Mouse (Mus musculus) forebrain, embryonic 16.5 days (tissue): ENCODE measurements around the gene Cmtm2b. TPM values are rescaled to one million over a fixed set of nuclear protein-coding genes. Genes with fewer than 3 reads are reported as not detected.
"Not testable (repeated sequence)": the region's sequence is repeated elsewhere in the genome, so short reads cannot be mapped to it uniquely, and the experiment has no call there.

Experiments
- ATAC-seq: fragments of 200-750 bp; cut with Nextera tagmentation; 2 replicates; pipeline ENCODE4 v1.8.0; 2017; ENCODE audit warnings: mild to moderate bottlenecking, moderate library complexity
- H3K27ac ChIP-seq: fragments of 300-500 bp; sonication (generic); 2 replicates; pipeline ENCODE4 v1.5.1; 2014; ENCODE audit warnings: low read length, control low read depth
- H3K27me3 ChIP-seq: fragments of 300-500 bp; sonication (generic); replicated peaks from 2 replicates; pipeline ENCODE4 v1.6.1; 2014; ENCODE audit warnings: low read length; ENCODE audit not compliant: control insufficient read depth, insufficient read depth
- H3K36me3 ChIP-seq: fragments of 300-500 bp; sonication (generic); 2 replicates; pipeline ENCODE4 v1.6.1; 2014; ENCODE audit not compliant: control insufficient read depth, insufficient read depth
- H3K4me1 ChIP-seq: fragments of 300-500 bp; sonication (generic); replicated peaks from 2 replicates; pipeline ENCODE4 v1.6.1; 2014; ENCODE audit warnings: low read length; ENCODE audit not compliant: control insufficient read depth, insufficient read depth
- H3K4me2 ChIP-seq: fragments of 300-500 bp; sonication (generic); 2 replicates; pipeline ENCODE4 v1.6.1; 2014; ENCODE audit warnings: mild to moderate bottlenecking, low read length, control low read depth
- H3K4me3 ChIP-seq: fragments of 300-500 bp; sonication (generic); replicated peaks from 2 replicates; pipeline ENCODE4 v1.5.1; 2014; ENCODE audit warnings: mild to moderate bottlenecking, low read length, control low read depth
- H3K9ac ChIP-seq: fragments of 300-500 bp; sonication (generic); replicated peaks from 2 replicates; pipeline ENCODE4 v1.6.1; 2014; ENCODE audit warnings: low read depth, low read length, control low read depth
- H3K9me3 ChIP-seq: fragments of 300-500 bp; sonication (generic); 2 replicates; pipeline ENCODE4 v1.6.1; 2016; ENCODE audit warnings: low read length; ENCODE audit not compliant: control insufficient read depth
- WGBS: fragments of 180-500 bp; shearing (Covaris S2); extraction: QIAGEN DNeasy Blood & Tissue Kit; methylation state at CpG from one replicate; pipeline ENCODE4 v1.1.7; 2014; 5-methylcytosine and 5-hydroxymethylcytosine counted together
- polyA plus RNA-seq: library from polyadenylated mRNA; unstranded; fragments of >200 nt; fragmentation: Nextera tagmentation; extraction: Ambion mirVana; gene quantifications from 2 replicates; pipeline ENCODE4 v1.2.1, GENCODE M21; 2015

The Cmtm2b gene
- polyA plus RNA-seq, 1 experiment from 2014 or later = not detected

GRCm38 (mm10) chr8:104313311-104313710 is 8.7 kb upstream of the Cmtm2b start:
- no peaks in the 10 kb centered on the region for H3K27me3 ChIP-seq
- no peaks in the 10 kb centered on the region for H3K4me1 ChIP-seq
- H3K9ac ChIP-seq = no peak overlapping the region
- 84% methylated on average over 4 of the region's 4 CpGs for WGBS
- no peak overlapping the region for H3K27ac ChIP-seq
- no peak overlapping the region for H3K4me3 ChIP-seq
- ATAC-seq = no peak
- no peak overlapping the region for H3K4me2 ChIP-seq
- no peaks in the 10 kb centered on the region for H3K36me3 ChIP-seq
- H3K9me3 ChIP-seq = no peaks in the 10 kb centered on the region

GRCm38 (mm10) chr8:104321267-104321666 is 763 bp upstream of the Cmtm2b start, which contains the start of gene Gm11020:
Gm11020 (plus strand) TSS chr8:104321567.
- 90% methylated on average over 8 of the region's 11 CpGs for WGBS
- H3K4me2 ChIP-seq, H3K36me3 ChIP-seq, H3K4me3 ChIP-seq, H3K9me3 ChIP-seq, H3K27me3 ChIP-seq, H3K4me1 ChIP-seq, ATAC-seq, H3K27ac ChIP-seq, H3K9ac ChIP-seq: not testable (repeated sequence)

GRCm38 (mm10) chr8:104332665-104333631 is 10.9 kb downstream of the Cmtm2b start:
- Histone ChIP-seq H3K27me3 (no peaks in the 10 kb centered on the region), H3K9me3 (no peaks in the 10 kb centered on the region), H3K4me2 (no peak overlapping the region), H3K4me3 (no peak overlapping the region), H3K4me1 (no peaks in the 10 kb centered on the region), H3K27ac (no peak overlapping the region), H3K9ac (no peak overlapping the region), H3K36me3 (no peaks in the 10 kb centered on the region)
- ATAC-seq = no peak
- WGBS = 74% methylated on average over 5 of the region's 5 CpGs

GRCm38 (mm10) chr8:104333786-104334185 is 11.8 kb downstream of the Cmtm2b start:
- H3K9me3 ChIP-seq = no peaks in the 10 kb centered on the region
- H3K27ac ChIP-seq = no peak overlapping the region
- no peak overlapping the region for H3K9ac ChIP-seq
- no peaks in the 10 kb centered on the region for H3K4me1 ChIP-seq
- no peaks in the 10 kb centered on the region for H3K27me3 ChIP-seq
- no peak overlapping the region for H3K4me3 ChIP-seq
- no peak overlapping the region for H3K4me2 ChIP-seq
- ATAC-seq = no peak
- H3K36me3 ChIP-seq = no peaks in the 10 kb centered on the region
- WGBS = 75% methylated on average over 5 of the region's 5 CpGs

GRCm38 (mm10) chr8:104334196-104334595 is 12.2 kb downstream of the Cmtm2b start:
- H3K27ac ChIP-seq = no peak overlapping the region
- H3K27me3 ChIP-seq = no peaks in the 10 kb centered on the region
- 70% methylated on average over 1 of the region's 1 CpGs for WGBS
- no peaks in the 10 kb centered on the region for H3K9me3 ChIP-seq
- H3K4me1 ChIP-seq = no peaks in the 10 kb centered on the region
- H3K4me2 ChIP-seq = no peak overlapping the region
- no peaks in the 10 kb centered on the region for H3K36me3 ChIP-seq
- H3K9ac ChIP-seq = no peak overlapping the region
- H3K4me3 ChIP-seq = no peak overlapping the region
- no peak for ATAC-seq

- Histone ChIP-seq H3K4me2 (no peak overlapping the region), H3K36me3 (no peaks in the 10 kb centered on the region), H3K9ac (no peak overlapping the region), H3K27me3 (no peaks in the 10 kb centered on the region), H3K4me3 (no peak overlapping the region), H3K27ac (no peak overlapping the region), H3K4me1 (peaks cover 14% of the 10 kb centered on the region), H3K9me3 (no peaks in the 10 kb centered on the region)
- no peak for ATAC-seq
- 88% methylated on average over 1 of the region's 1 CpGs for WGBS
These were observed 14.8 kb downstream of the Cmtm2b start for GRCm38 (mm10) chr8:104336806-104337205.

- 47% methylated on average over 3 of the region's 3 CpGs for WGBS
- no peak overlapping the region for H3K4me3 ChIP-seq
- H3K9ac ChIP-seq = no peak overlapping the region
- H3K9me3 ChIP-seq = no peaks in the 10 kb centered on the region
- no peak overlapping the region for H3K4me2 ChIP-seq
- peaks cover 14% of the 10 kb centered on the region for H3K4me1 ChIP-seq
- ATAC-seq = no peak
- H3K36me3 ChIP-seq = no peaks in the 10 kb centered on the region
- H3K27me3 ChIP-seq = no peaks in the 10 kb centered on the region
- no peak overlapping the region for H3K27ac ChIP-seq
These were observed 15.9 kb downstream of the Cmtm2b start for GRCm38 (mm10) chr8:104337890-104338289.

GRCm38 (mm10) chr8:104339229-104339982 is 17.4 kb downstream of the Cmtm2b start, which contains the start of gene Cmtm3:
Cmtm3 (plus strand) TSS chr8:104339410.
- no peak for ATAC-seq
- Histone ChIP-seq H3K4me3 (peak within 1 kb of the TSS; percentile 69), H3K4me1 (peaks cover 14% of the 10 kb centered on the region), H3K9me3 (no peaks in the 10 kb centered on the region), H3K4me2 (peak within 1 kb of the TSS; percentile 88), H3K27ac (no peak within 1 kb of the TSS), H3K27me3 (no peaks in the 10 kb centered on the region), H3K36me3 (no peaks in the 10 kb centered on the region), H3K9ac (peak within 1 kb of the TSS; percentile 77)
- WGBS = 14% methylated on average over 16 of the region's 18 CpGs

GRCm38 (mm10) chr8:104339983-104340232 is 17.9 kb downstream of the Cmtm2b start:
- Histone ChIP-seq H3K27ac (no peak overlapping the region), H3K9me3 (no peaks in the 10 kb centered on the region), H3K9ac (peak overlapping the region; percentile 77), H3K27me3 (no peaks in the 10 kb centered on the region), H3K36me3 (no peaks in the 10 kb centered on the region), H3K4me3 (peak overlapping the region; percentile 69), H3K4me2 (peak overlapping the region; percentile 88), H3K4me1 (peaks cover 14% of the 10 kb centered on the region)
- ATAC-seq = 0 out of 2 replicates have a peak, but pooled peaks have one; percentile 1
- 1% methylated on average over 6 of the region's 6 CpGs for WGBS
